Mouse (Mus musculus): ENCODE measurements around the gene Tmem204. TPM values are rescaled to one million over a fixed set of nuclear protein-coding genes. Genes with fewer than 3 reads are reported as not detected.
A peak's percentile ranks its signal among the peaks of the same experiment; 100 is the strongest.

The Tmem204 gene
- total and polyA plus RNA-seq, 3 experiments = 0.10 TPM; not detected in 2

- no peaks in the 10 kb centered on the region for H3K4me1 ChIP-seq (ENCODE audit: control insufficient read depth in 1 of 2, insufficient read depth in 2 of 2, low read length in 2 of 2)
- no peak for TF ChIP-seq GATA1 (IDR thresholded peaks at IDR 0.05; ENCODE audit: low read depth, low read length)
- TF ChIP-seq EP300 (IDR thresholded peaks at IDR 0.05; ENCODE audit: low read depth in 1 of 2, low read length in 2 of 2) = no peak
- TF ChIP-seq MYB (IDR thresholded peaks at IDR 0.05; ENCODE audit: low read depth, low read length) = no peak
- H3K9ac ChIP-seq (ENCODE audit: control insufficient read depth, low read depth, low read length, poor library complexity, severe bottlenecking) = no peak overlapping the region
- no peaks in the 10 kb centered on the region for H3K9me3 ChIP-seq (replicated peaks; ENCODE audit: insufficient read depth, low read length)
- no peak for DNase-seq (ENCODE audit: low read depth, low spot score)
- H3K27ac ChIP-seq (ENCODE audit: control insufficient read depth, low read depth, low read length) = no peak overlapping the region
- no peaks in the 10 kb centered on the region for H3K36me3 ChIP-seq (ENCODE audit: control insufficient read depth in 1 of 2, insufficient read depth in 2 of 2, low read length in 2 of 2)
- no peaks in the 10 kb centered on the region for H3K79me2 ChIP-seq (ENCODE audit: control insufficient read depth, insufficient read depth, low read length, poor library complexity)
- no peaks in the 10 kb centered on the region for H3K27me3 ChIP-seq (ENCODE audit: control insufficient read depth in 1 of 2, insufficient read depth in 2 of 2, low read length in 2 of 2)
- no peak overlapping the region for H3K4me3 ChIP-seq (ENCODE audit: control insufficient read depth in 1 of 2, insufficient read depth in 1 of 2, low read depth in 2 of 2, low read length in 2 of 2)
These were observed 504 bp downstream of the Tmem204 start for GRCm38 (mm10) chr17:25082887-25083286.

DNA sequence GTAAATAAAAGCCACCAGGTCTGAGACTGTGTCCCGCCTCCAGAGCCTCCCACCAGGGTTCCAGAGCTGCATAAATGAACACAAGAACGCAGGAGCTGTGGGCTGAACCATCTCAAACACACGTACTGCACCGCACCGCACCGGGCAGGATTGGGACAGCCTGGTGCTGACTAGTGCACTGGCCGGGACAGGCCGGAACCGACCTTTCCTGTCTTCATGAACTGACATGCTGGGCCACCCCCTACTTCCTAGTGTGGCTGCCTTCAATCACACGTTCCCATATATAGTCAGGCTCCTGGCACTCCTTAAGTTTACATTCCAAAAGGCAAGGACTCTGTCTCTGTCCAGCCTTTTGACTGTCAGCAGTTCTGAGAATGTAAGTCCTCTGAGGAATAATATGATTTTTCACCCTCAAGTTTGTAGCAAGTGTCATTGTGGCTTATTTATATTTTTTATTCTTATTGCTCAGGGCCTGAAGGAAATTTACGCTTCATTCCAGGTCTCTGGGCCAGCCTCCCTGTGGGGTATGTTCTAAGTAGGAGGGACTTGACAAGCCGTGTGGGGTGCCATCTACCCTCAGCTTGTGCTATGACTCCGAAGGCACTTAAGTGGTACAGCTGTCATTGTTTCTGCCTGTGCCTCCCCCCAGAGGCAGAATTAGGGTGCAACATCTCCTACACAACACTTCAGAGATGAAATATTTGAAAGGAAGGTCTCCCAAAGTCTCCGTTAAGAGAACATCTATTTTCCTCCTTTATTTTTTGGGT lies 1.1 kb downstream of the Tmem204 start:
- DNase-seq (ENCODE audit: low read depth, low spot score) = no peak
- H3K27ac ChIP-seq (ENCODE audit: control insufficient read depth, low read depth, low read length) = no peak overlapping the region
- no peak overlapping the region for H3K9ac ChIP-seq (ENCODE audit: control insufficient read depth, low read depth, low read length, poor library complexity, severe bottlenecking)
- no peak overlapping the region for H3K4me3 ChIP-seq (ENCODE audit: control insufficient read depth in 1 of 2, insufficient read depth in 1 of 2, low read depth in 2 of 2, low read length in 2 of 2)
- H3K79me2 ChIP-seq (ENCODE audit: control insufficient read depth, insufficient read depth, low read length, poor library complexity) = no peaks in the 10 kb centered on the region
- H3K9me3 ChIP-seq (replicated peaks; ENCODE audit: insufficient read depth, low read length) = no peaks in the 10 kb centered on the region
- no peaks in the 10 kb centered on the region for H3K4me1 ChIP-seq (ENCODE audit: control insufficient read depth in 1 of 2, insufficient read depth in 2 of 2, low read length in 2 of 2)
- TF ChIP-seq CTCF (IDR thresholded peaks at IDR 0.05 in 2 of 3, conservative IDR thresholded peaks at IDR 0.05 in 1 of 3; ENCODE audit: control insufficient read depth in 1 of 3, insufficient read depth in 1 of 3, low read depth in 2 of 3, low read length in 3 of 3, poor library complexity in 1 of 3, severe bottlenecking in 1 of 3) (peak in 1 of 3 experiments; percentile 5; a peak in 1 of 6 replicates), ZMIZ1 (IDR thresholded peaks at IDR 0.05; ENCODE audit: low read depth, low read length) (no peak), TAL1 (IDR thresholded peaks at IDR 0.05; ENCODE audit: low read length) (no peak), RAD21 (IDR thresholded peaks at IDR 0.05; ENCODE audit: low read depth, low read length) (no peak; the same call in 1 of the 2 replicates)
- no peaks in the 10 kb centered on the region for H3K27me3 ChIP-seq (ENCODE audit: control insufficient read depth in 1 of 2, insufficient read depth in 2 of 2, low read length in 2 of 2)
- H3K36me3 ChIP-seq (ENCODE audit: control insufficient read depth in 1 of 2, insufficient read depth in 2 of 2, low read length in 2 of 2) = no peaks in the 10 kb centered on the region

GRCm38 (mm10) chr17:25080960-25081381 lies 2.4 kb downstream of the Tmem204 start:
- Histone ChIP-seq H3K4me3 (ENCODE audit: control insufficient read depth in 1 of 2, insufficient read depth in 1 of 2, low read depth in 2 of 2, low read length in 2 of 2) (no peak overlapping the region), H3K4me1 (ENCODE audit: control insufficient read depth in 1 of 2, insufficient read depth in 2 of 2, low read length in 2 of 2) (no peaks in the 10 kb centered on the region)
- no peak for DNase-seq (ENCODE audit: low read depth, low spot score)

More at GRCm38 (mm10) chr17:25080960-25081381, 2.4 kb downstream of the Tmem204 start:
- TF ChIP-seq HCFC1 (IDR thresholded peaks at IDR 0.05; ENCODE audit: low read depth, low read length) (no peak), RAD21 (IDR thresholded peaks at IDR 0.05; ENCODE audit: low read depth, low read length) (no peak), ETS1 (IDR thresholded peaks at IDR 0.05; ENCODE audit: low read depth, low read length) (no peak), USF2 (IDR thresholded peaks at IDR 0.05; ENCODE audit: borderline replicate concordance in 1 of 2, insufficient read depth in 1 of 2, low read depth in 1 of 2, low read length in 2 of 2) (no peak), MXI1 (IDR thresholded peaks at IDR 0.05; ENCODE audit: low read depth, low read length) (no peak), MAFK (IDR thresholded peaks at IDR 0.05; ENCODE audit: borderline replicate concordance, low read depth, low read length) (no peak), NELFE (IDR thresholded peaks at IDR 0.05; ENCODE audit: low read depth, low read length) (no peak), E2F4 (IDR thresholded peaks at IDR 0.05; ENCODE audit: borderline replicate concordance, low read depth, low read length) (no peak)
- no peaks in the 10 kb centered on the region for H3K79me2 ChIP-seq (ENCODE audit: control insufficient read depth, insufficient read depth, low read length, poor library complexity)
- no peaks in the 10 kb centered on the region for H3K9me3 ChIP-seq (replicated peaks; ENCODE audit: insufficient read depth, low read length)
- H3K27ac ChIP-seq (ENCODE audit: control insufficient read depth, low read depth, low read length) = no peak overlapping the region
- no peaks in the 10 kb centered on the region for H3K27me3 ChIP-seq (ENCODE audit: control insufficient read depth in 1 of 2, insufficient read depth in 2 of 2, low read length in 2 of 2)
- H3K9ac ChIP-seq (ENCODE audit: control insufficient read depth, low read depth, low read length, poor library complexity, severe bottlenecking) = no peak overlapping the region
- no peaks in the 10 kb centered on the region for H3K36me3 ChIP-seq (ENCODE audit: control insufficient read depth in 1 of 2, insufficient read depth in 2 of 2, low read length in 2 of 2)
